Comparison of ENCODE assay signal across 9 mouse cellular contexts in genomic region chr11:49248226-49248973, GRCm38 (mm10). TPM values are rescaled to one million over a fixed set of nuclear protein-coding genes. Genes with fewer than 3 reads are reported as not detected.
A peak's percentile ranks its signal among the peaks of the same experiment; 100 is the strongest.
DNase-seq lines count a peak whose midpoint lies in the region; ATAC-seq and TF ChIP-seq lines count a peak whose summit lies in the region.
"Had no signal": no experiment of that assay in that cellular context is flagged by ENCODE, and none has a peak within 500 bp of the region (broad histone marks: within the 10 kb centered on the region; RNA-seq: fewer than 3 reads in every experiment).

No protein-coding gene starts in this region.

- 0 out of 2 replicates have a peak, but pooled peaks cover 2% of the 10 kb centered on the region for H3K79me2 ChIP-seq in heart, adult 2 months (replicated peaks; ENCODE audit: control insufficient read depth, insufficient read depth, low read length)

- intact Hi-C loops in heart, adult 2 months (cut with DNase I) = no loop called here

- no peak overlapping the region for H3K4me3 ChIP-seq in heart, adult 2 months
- no peak overlapping the region for H3K4me3 ChIP-seq in kidney, embryonic 15.5 days (replicated peaks)

- H3K27ac ChIP-seq in heart, adult 2 months = peak overlapping the region; percentile 99
- H3K27ac ChIP-seq in kidney, embryonic 15.5 days = peak overlapping the region; percentile 96

- H3K4me2 ChIP-seq in kidney, embryonic 15.5 days = 0 out of 2 replicates have a peak overlapping the region, but pooled peaks have one; percentile 74

- TF ChIP-seq CTCF in heart, adult 2 months (IDR thresholded peaks at IDR 0.05) = no peak

- H3K9me3 ChIP-seq in kidney, embryonic 15.5 days (replicated peaks) = no peaks in the 10 kb centered on the region

- peaks cover 32% of the 10 kb centered on the region for H3K4me1 ChIP-seq in heart, adult 2 months (ENCODE audit: control insufficient read depth, insufficient read depth, low read length)
- peaks cover 76% of the 10 kb centered on the region for H3K4me1 ChIP-seq in kidney, embryonic 15.5 days

- peak overlapping the region; percentile 7; the same call in 1 of the 2 replicates for H3K9ac ChIP-seq in heart, adult 2 months (ENCODE audit: low read depth, low read length)
- H3K9ac ChIP-seq in kidney, embryonic 15.5 days = peak overlapping the region; percentile 83; the same call in 1 of the 2 replicates

- H3K27me3 ChIP-seq in heart, adult 2 months (ENCODE audit: control insufficient read depth, insufficient read depth, low read length) = no peaks in the 10 kb centered on the region
- H3K27me3 ChIP-seq in kidney, embryonic 15.5 days = no peaks in the 10 kb centered on the region

- no peak for ATAC-seq in kidney, embryonic 15.5 days (replicated peaks; ENCODE audit: low FRiP score)

- peak; percentile 37 for DNase-seq in cerebellum, adult 11-12 months
- DNase-seq in cerebellum, adult 11 months = no peak
- peak; percentile 47 for DNase-seq in 3T3-L1 (ENCODE audit: low read depth, low spot score)
- DNase-seq in heart, adult 2 months = peak; percentile 64 to 78
- peak; percentile 58 for DNase-seq in naive thymus-derived CD4-positive, alpha-beta T cell, adult 2 months (ENCODE audit: low read depth)
- no peak for DNase-seq in embryo, embryonic 11 days
- DNase-seq in frontal cortex, postnatal 10 days (ENCODE audit: low spot score in 2 of 2) = no peak

- no peak for TF ChIP-seq EP300 in heart, adult 2 months (IDR thresholded peaks at IDR 0.05; ENCODE audit: insufficient read depth, low read depth, low read length)

- TF ChIP-seq POLR2A in heart, adult 2 months (IDR thresholded peaks at IDR 0.05; ENCODE audit: insufficient read depth, low read depth, low read length) = peak; percentile 31; the same call in 1 of the 2 replicates

- WGBS in heart, adult 2 months = 24% methylated on average over 6 of the region's 6 CpGs
- WGBS in kidney, embryonic 15.5 days = 64% methylated on average over 6 of the region's 6 CpGs

- H3K36me3 ChIP-seq in heart, adult 2 months (ENCODE audit: control insufficient read depth, insufficient read depth, low read length) = peaks cover 23% of the 10 kb centered on the region
- H3K36me3 ChIP-seq in kidney, embryonic 15.5 days = peaks cover 14% of the 10 kb centered on the region

RNA-seq across cellular contexts. Expression of gene Mgat1, which starts 4.4 kb away (rescaled TPM):
- 10 to 100 TPM; 59.2 to 72.3 TPM for total RNA-seq in heart, adult 2 months (2021)
- 74.4 and 86.4 TPM in 2 replicates for polyA plus RNA-seq in heart, adult 2 months (2012; rRNA removed)
- polyA plus RNA-seq in kidney, embryonic 15.5 days (2015; fragmentation: Nextera tagmentation; extraction: Ambion mirVana) = 66.7 and 75.0 TPM in 2 replicates

RNA-seq across cellular contexts. Expression of gene Olfr1393, which starts 29.7 kb away (rescaled TPM):
- total RNA-seq in heart, adult 2 months (2021) = under 1 TPM; 0.39 TPM
- polyA plus RNA-seq in heart, adult 2 months (2012; rRNA removed) = 1.8 and 2.1 TPM in 2 replicates
- polyA plus RNA-seq in kidney, embryonic 15.5 days (2015; fragmentation: Nextera tagmentation; extraction: Ambion mirVana) = not detected in 2 replicates
- polyA plus RNA-seq: C2C12 had no signal

RNA-seq across cellular contexts. Expression of gene Olfr1392, which starts 36.7 kb away (rescaled TPM):
- total RNA-seq in heart, adult 2 months (2021) = not detected
- 0.08 TPM in 1 of 2 replicates, not detected in the other for polyA plus RNA-seq in heart, adult 2 months (2012; rRNA removed)
- polyA plus RNA-seq in kidney, embryonic 15.5 days (2015; fragmentation: Nextera tagmentation; extraction: Ambion mirVana) = 0.10 and 0.15 TPM in 2 replicates
- polyA plus RNA-seq: C2C12 had no signal

RNA-seq across cellular contexts. Expression of gene Zfp62, which starts 45.3 kb away (rescaled TPM):
- total RNA-seq in heart, adult 2 months (2021) = 10 to 100 TPM; 23.9 to 28.9 TPM
- 2.9 and 8.2 TPM in 2 replicates for polyA plus RNA-seq in heart, adult 2 months (2012; rRNA removed)
- polyA plus RNA-seq in kidney, embryonic 15.5 days (2015; fragmentation: Nextera tagmentation; extraction: Ambion mirVana) = 40.5 and 41.9 TPM in 2 replicates

RNA-seq across cellular contexts. Expression of gene Olfr10, which starts 56.1 kb away (rescaled TPM):
- total RNA-seq in heart, adult 2 months (2021) = not detected
- not detected in 2 replicates for polyA plus RNA-seq in heart, adult 2 months (2012; rRNA removed)
- not detected in 2 replicates for polyA plus RNA-seq in kidney, embryonic 15.5 days (2015; fragmentation: Nextera tagmentation; extraction: Ambion mirVana)
- polyA plus RNA-seq: C2C12 had no signal

Comparison
In these comparisons a context has a peak if more than half of its experiments do, and no peak if none do; other contexts are left out.
1. DNase-seq: peak in cerebellum, adult 11-12 months (single experiment), 3T3-L1 (single experiment), heart, adult 2 months (2 of 2) and naive thymus-derived CD4-positive, alpha-beta T cell, adult 2 months (single experiment); none in cerebellum, adult 11 months (single experiment), embryo, embryonic 11 days (single experiment) and frontal cortex, postnatal 10 days (0 of 2).